Comparison of ENCODE assay signal across 7 mouse cellular contexts in genomic region chr9:123678327-123679105, GRCm38 (mm10). TPM values are rescaled to one million over a fixed set of nuclear protein-coding genes. Genes with fewer than 3 reads are reported as not detected.
DNase-seq lines count a peak whose midpoint lies in the region; ATAC-seq lines count a peak whose summit lies in the region.

TSS of gene Ccr9 (plus strand) at chr9:123678439.
TSS of gene Slc6a20a (minus strand) at chr9:123678885.

- no peaks in the 10 kb centered on the region for H3K9me3 ChIP-seq in forebrain, embryonic 13.5 days (replicated peaks)
- H3K9me3 ChIP-seq in lung, embryonic 16.5 days (ENCODE audit: control insufficient read depth, low read length) = no peaks in the 10 kb centered on the region

- H3K4me1 ChIP-seq in forebrain, embryonic 13.5 days = peaks cover 10% of the 10 kb centered on the region
- peaks cover 5% of the 10 kb centered on the region; the same call in 1 of the 2 replicates for H3K4me1 ChIP-seq in lung, embryonic 16.5 days (replicated peaks; ENCODE audit: control insufficient read depth, insufficient read depth, low read length)

- H3K27ac ChIP-seq in forebrain, embryonic 13.5 days = no peak within 1 kb of the TSS
- H3K27ac ChIP-seq in lung, embryonic 16.5 days (ENCODE audit: low read length) = no peak within 1 kb of the TSS

- H3K4me3 ChIP-seq in forebrain, embryonic 13.5 days = peak within 1 kb of the TSS; percentile 45
- peak within 1 kb of the TSS; percentile 47 for H3K4me3 ChIP-seq in lung, embryonic 16.5 days (ENCODE audit: low read length)

- no peaks in the 10 kb centered on the region for H3K36me3 ChIP-seq in forebrain, embryonic 13.5 days (ENCODE audit: poor library complexity, severe bottlenecking)
- no peaks in the 10 kb centered on the region for H3K36me3 ChIP-seq in lung, embryonic 16.5 days (ENCODE audit: control insufficient read depth, insufficient read depth, low read length)

- peak; percentile 18 for DNase-seq in ES-CJ7 (ENCODE audit: low read depth, low spot score)
- peak; percentile 13 for DNase-seq in adrenal gland, adult 2 months
- peak; percentile 81 for DNase-seq in kidney, adult 9 months
- peak; percentile 61 for DNase-seq in retina, postnatal 1 day
- no peak for DNase-seq in left cerebral cortex, adult 8-10 months (ENCODE audit: low spot score in 2 of 2)

- peak within 1 kb of the TSS; percentile 75 for H3K4me2 ChIP-seq in forebrain, embryonic 13.5 days
- peak within 1 kb of the TSS; percentile 67 for H3K4me2 ChIP-seq in lung, embryonic 16.5 days (ENCODE audit: low read depth, low read length)

- under 1% methylated on average over 73 of the region's 73 CpGs for WGBS in forebrain, embryonic 13.5 days
- WGBS in lung, embryonic 16.5 days = 1% methylated on average over 71 of the region's 73 CpGs

- peak within 1 kb of the TSS; percentile 57 for H3K9ac ChIP-seq in forebrain, embryonic 13.5 days
- peak within 1 kb of the TSS; percentile 45; the same call in 1 of the 2 replicates for H3K9ac ChIP-seq in lung, embryonic 16.5 days (ENCODE audit: low read length)

- peaks cover 58% of the 10 kb centered on the region for H3K27me3 ChIP-seq in forebrain, embryonic 13.5 days
- peaks cover 36% of the 10 kb centered on the region for H3K27me3 ChIP-seq in lung, embryonic 16.5 days (ENCODE audit: control insufficient read depth, insufficient read depth, low read depth, low read length)

- ATAC-seq in forebrain, embryonic 13.5 days = peak; percentile 58; the same call in 1 of the 2 replicates
- ATAC-seq in lung, embryonic 16.5 days (ENCODE audit: low read depth) = peak; percentile 60

RNA-seq across cellular contexts. Expression of gene Ccr9, which starts in this region (rescaled TPM):
- not detected for total RNA-seq in adrenal gland, adult 2 months (2021)
- 0.04 and 0.20 TPM in 2 replicates for polyA plus RNA-seq in adrenal gland, adult 2 months (2012; rRNA removed)
- polyA plus RNA-seq in forebrain, embryonic 13.5 days (2015; fragmentation: Nextera tagmentation; extraction: Ambion mirVana) = 0.09 and 0.17 TPM in 2 replicates
- 0.36 and 0.92 TPM in 2 replicates for polyA plus RNA-seq in lung, embryonic 16.5 days (2015; fragmentation: Nextera tagmentation; extraction: Ambion mirVana)
- under 1 TPM; 0.18 to 0.28 (median 0.26) TPM for total RNA-seq in left cerebral cortex, adult 8-10 months (2022)

RNA-seq across cellular contexts. Expression of gene Slc6a20a, which starts in this region (rescaled TPM):
- under 1 TPM in 1 of 2 experiments, not detected in 1; 0.29 TPM for total RNA-seq in adrenal gland, adult 2 months (2021)
- 0.09 and 0.44 TPM in 2 replicates for polyA plus RNA-seq in adrenal gland, adult 2 months (2012; rRNA removed)
- polyA plus RNA-seq in forebrain, embryonic 13.5 days (2015; fragmentation: Nextera tagmentation; extraction: Ambion mirVana) = 0.77 and 1.0 TPM in 2 replicates
- polyA plus RNA-seq in lung, embryonic 16.5 days (2015; fragmentation: Nextera tagmentation; extraction: Ambion mirVana) = 0.18 and 0.48 TPM in 2 replicates
- 10 to 100 TPM; 20.4 to 26.7 (median 23.4) TPM for total RNA-seq in left cerebral cortex, adult 8-10 months (2022)

Comparison
In these comparisons a context has a peak if more than half of its experiments do, and no peak if none do; other contexts are left out.
1. RNA of gene Slc6a20a (total RNA-seq): 20.4 to 26.7 TPM in left cerebral cortex, adult 8-10 months; 0.29 TPM in adrenal gland, adult 2 months; every median in the first group is over 10 times any median in the second.
2. Peak in DNase-seq in adrenal gland, adult 2 months; RNA of the genes that start here not detected or under 1 TPM.
3. Peak in ATAC-seq, H3K4me3 ChIP-seq, H3K9ac ChIP-seq and H3K4me2 ChIP-seq in lung, embryonic 16.5 days; RNA of the genes that start here not detected or under 1 TPM.
4. DNase-seq: peak in ES-CJ7 (single experiment), kidney, adult 9 months (single experiment) and retina, postnatal 1 day (single experiment); none in left cerebral cortex, adult 8-10 months (0 of 2).